Mouse (Mus musculus): ENCODE results near the gene Mlxipl. TPM values are rescaled to one million over a fixed set of nuclear protein-coding genes. Genes with fewer than 3 reads are reported as not detected.
A peak's percentile ranks its signal among the peaks of the same experiment; 100 is the strongest.

Mlxipl gene
- polyA plus RNA-seq, 1 experiment from 2014 or later, result 4.7 TPM

- no peak for ATAC-seq (ENCODE audit: insufficient read depth, low FRiP score)
- no peak overlapping the region for H3K4me2 ChIP-seq (ENCODE audit: low read depth, low read length)
- no peak overlapping the region for H3K9ac ChIP-seq (ENCODE audit: low read length)
- H3K4me1 ChIP-seq (ENCODE audit: control insufficient read depth, insufficient read depth, low read length), result peaks cover 10% of the 10 kb centered on the region
- H3K4me3 ChIP-seq (replicated peaks; ENCODE audit: low read length), result no peak overlapping the region
- H3K9me3 ChIP-seq (replicated peaks; ENCODE audit: control insufficient read depth, low read length), result no peaks in the 10 kb centered on the region
- H3K27ac ChIP-seq (ENCODE audit: low read length), result no peak overlapping the region
- WGBS, result 89% methylated on average over 6 of the region's 7 CpGs
- H3K27me3 ChIP-seq (ENCODE audit: control insufficient read depth, insufficient read depth, low read length), result no peaks in the 10 kb centered on the region
- peaks cover 26% of the 10 kb centered on the region for H3K36me3 ChIP-seq (ENCODE audit: control insufficient read depth, insufficient read depth, low read length)
These were observed 89.9 kb downstream of the Mlxipl start for GRCm38 (mm10) chr5:135179616-135180015.

GRCm38 (mm10) chr5:135180796-135181195, 91.1 kb downstream of the Mlxipl start:
- 91% methylated on average over 14 of the region's 14 CpGs for WGBS
- no peak for ATAC-seq (ENCODE audit: insufficient read depth, low FRiP score)
- no peak overlapping the region for H3K27ac ChIP-seq (ENCODE audit: low read length)
- no peaks in the 10 kb centered on the region for H3K27me3 ChIP-seq (ENCODE audit: control insufficient read depth, insufficient read depth, low read length)
- no peak overlapping the region for H3K4me2 ChIP-seq (ENCODE audit: low read depth, low read length)
- H3K4me3 ChIP-seq (replicated peaks; ENCODE audit: low read length), result no peak overlapping the region
- peaks cover 10% of the 10 kb centered on the region for H3K4me1 ChIP-seq (ENCODE audit: control insufficient read depth, insufficient read depth, low read length)
- H3K9ac ChIP-seq (ENCODE audit: low read length), result no peak overlapping the region
- peaks cover 19% of the 10 kb centered on the region for H3K36me3 ChIP-seq (ENCODE audit: control insufficient read depth, insufficient read depth, low read length)
- H3K9me3 ChIP-seq (replicated peaks; ENCODE audit: control insufficient read depth, low read length), result peaks cover 4% of the 10 kb centered on the region; the same call in 1 of the 2 replicates

GRCm38 (mm10) chr5:135181776-135182175, 92.1 kb downstream of the Mlxipl start:
- H3K36me3 ChIP-seq (ENCODE audit: control insufficient read depth, insufficient read depth, low read length), result peaks cover 19% of the 10 kb centered on the region
- H3K9ac ChIP-seq (ENCODE audit: low read length), result no peak overlapping the region
- 83% methylated on average over 6 of the region's 6 CpGs for WGBS

GRCm38 (mm10) chr5:135183131-135183861, 93.6 kb downstream of the Mlxipl start:
- H3K9me3 ChIP-seq (replicated peaks; ENCODE audit: control insufficient read depth, low read length), result peaks cover 4% of the 10 kb centered on the region; the same call in 1 of the 2 replicates
- peak overlapping the region; percentile 82 for H3K27ac ChIP-seq (ENCODE audit: low read length)
- no peak overlapping the region for H3K4me2 ChIP-seq (ENCODE audit: low read depth, low read length)
- WGBS, result 35% methylated on average over 8 of the region's 8 CpGs
- no peaks in the 10 kb centered on the region for H3K27me3 ChIP-seq (ENCODE audit: control insufficient read depth, insufficient read depth, low read length)
- no peak for ATAC-seq (ENCODE audit: insufficient read depth, low FRiP score)
- peak overlapping the region; percentile 27; the same call in 1 of the 2 replicates for H3K9ac ChIP-seq (ENCODE audit: low read length)
- H3K36me3 ChIP-seq (ENCODE audit: control insufficient read depth, insufficient read depth, low read length), result peaks cover 19% of the 10 kb centered on the region
- H3K4me1 ChIP-seq (ENCODE audit: control insufficient read depth, insufficient read depth, low read length), result peaks cover 12% of the 10 kb centered on the region
- H3K4me3 ChIP-seq (replicated peaks; ENCODE audit: low read length), result no peak overlapping the region

More at GRCm38 (mm10) chr5:135181776-135182175, 92.1 kb downstream of the Mlxipl start:
- Histone ChIP-seq H3K27me3 (ENCODE audit: control insufficient read depth, insufficient read depth, low read length) (no peaks in the 10 kb centered on the region), H3K27ac (ENCODE audit: low read length) (no peak overlapping the region), H3K4me3 (replicated peaks; ENCODE audit: low read length) (no peak overlapping the region), H3K9me3 (replicated peaks; ENCODE audit: control insufficient read depth, low read length) (peaks cover 4% of the 10 kb centered on the region; the same call in 1 of the 2 replicates), H3K4me1 (ENCODE audit: control insufficient read depth, insufficient read depth, low read length) (peaks cover 12% of the 10 kb centered on the region), H3K4me2 (ENCODE audit: low read depth, low read length) (no peak overlapping the region)
- no peak for ATAC-seq (ENCODE audit: insufficient read depth, low FRiP score)

- Histone ChIP-seq H3K27me3 (ENCODE audit: control insufficient read depth, insufficient read depth, low read length) (no peaks in the 10 kb centered on the region), H3K27ac (ENCODE audit: low read length) (no peak overlapping the region), H3K4me3 (replicated peaks; ENCODE audit: low read length) (no peak overlapping the region), H3K4me1 (ENCODE audit: control insufficient read depth, insufficient read depth, low read length) (peaks cover 23% of the 10 kb centered on the region), H3K9ac (ENCODE audit: low read length) (no peak overlapping the region), H3K4me2 (ENCODE audit: low read depth, low read length) (no peak overlapping the region), H3K36me3 (ENCODE audit: control insufficient read depth, insufficient read depth, low read length) (peaks cover 9% of the 10 kb centered on the region), H3K9me3 (replicated peaks; ENCODE audit: control insufficient read depth, low read length) (peaks cover 4% of the 10 kb centered on the region; the same call in 1 of the 2 replicates)
- 92% methylated on average over 3 of the region's 3 CpGs for WGBS
- ATAC-seq (ENCODE audit: insufficient read depth, low FRiP score), result no peak
These were observed 95.3 kb downstream of the Mlxipl start for GRCm38 (mm10) chr5:135185016-135185415.

- H3K4me2 ChIP-seq (ENCODE audit: low read depth, low read length), result no peak overlapping the region
- H3K9me3 ChIP-seq (replicated peaks; ENCODE audit: control insufficient read depth, low read length), result peaks cover 4% of the 10 kb centered on the region; the same call in 1 of the 2 replicates
- H3K36me3 ChIP-seq (ENCODE audit: control insufficient read depth, insufficient read depth, low read length), result peaks cover 4% of the 10 kb centered on the region
- no peak overlapping the region for H3K4me3 ChIP-seq (replicated peaks; ENCODE audit: low read length)
- H3K4me1 ChIP-seq (ENCODE audit: control insufficient read depth, insufficient read depth, low read length), result peaks cover 24% of the 10 kb centered on the region
- no peak overlapping the region for H3K27ac ChIP-seq (ENCODE audit: low read length)
- no peak overlapping the region for H3K9ac ChIP-seq (ENCODE audit: low read length)
- no peaks in the 10 kb centered on the region for H3K27me3 ChIP-seq (ENCODE audit: control insufficient read depth, insufficient read depth, low read length)
- 34% methylated on average over 3 of the region's 3 CpGs for WGBS
- ATAC-seq (ENCODE audit: insufficient read depth, low FRiP score), result no peak
These were observed 95.9 kb downstream of the Mlxipl start for GRCm38 (mm10) chr5:135185596-135185995.

GRCm38 (mm10) chr5:135186231-135186620, 96.5 kb downstream of the Mlxipl start:
- ATAC-seq (ENCODE audit: insufficient read depth, low FRiP score), result no peak
- Histone ChIP-seq H3K4me2 (ENCODE audit: low read depth, low read length) (peak overlapping the region; percentile 69), H3K36me3 (ENCODE audit: control insufficient read depth, insufficient read depth, low read length) (no peaks in the 10 kb centered on the region), H3K4me3 (replicated peaks; ENCODE audit: low read length) (peak overlapping the region; percentile 98), H3K27ac (ENCODE audit: low read length) (peak overlapping the region; percentile 97), H3K9ac (ENCODE audit: low read length) (peak overlapping the region; percentile 76), H3K27me3 (ENCODE audit: control insufficient read depth, insufficient read depth, low read length) (no peaks in the 10 kb centered on the region), H3K9me3 (replicated peaks; ENCODE audit: control insufficient read depth, low read length) (peaks cover 4% of the 10 kb centered on the region; the same call in 1 of the 2 replicates), H3K4me1 (ENCODE audit: control insufficient read depth, insufficient read depth, low read length) (peaks cover 24% of the 10 kb centered on the region)
- 18% methylated on average over 10 of the region's 10 CpGs for WGBS

GRCm38 (mm10) chr5:135186621-135187348, 97.1 kb downstream of the Mlxipl start, which contains the start of gene Baz1b:
Baz1b (plus strand) TSS chr5:135187264.
- H3K9ac ChIP-seq (ENCODE audit: low read length), result peak within 1 kb of the TSS; percentile 98
- H3K4me2 ChIP-seq (ENCODE audit: low read depth, low read length), result peak within 1 kb of the TSS; percentile 78
- peak; percentile 97 for ATAC-seq (ENCODE audit: insufficient read depth, low FRiP score)
- no peaks in the 10 kb centered on the region for H3K36me3 ChIP-seq (ENCODE audit: control insufficient read depth, insufficient read depth, low read length)
- peaks cover 24% of the 10 kb centered on the region for H3K4me1 ChIP-seq (ENCODE audit: control insufficient read depth, insufficient read depth, low read length)
- peaks cover 4% of the 10 kb centered on the region; the same call in 1 of the 2 replicates for H3K9me3 ChIP-seq (replicated peaks; ENCODE audit: control insufficient read depth, low read length)
- H3K4me3 ChIP-seq (replicated peaks; ENCODE audit: low read length), result peak within 1 kb of the TSS; percentile 98
- WGBS, result under 1% methylated on average over 57 of the region's 57 CpGs
- H3K27ac ChIP-seq (ENCODE audit: low read length), result peak within 1 kb of the TSS; percentile 97
- no peaks in the 10 kb centered on the region for H3K27me3 ChIP-seq (ENCODE audit: control insufficient read depth, insufficient read depth, low read length)

Data from stomach, embryonic 16.5 days (tissue).